Mouse (Mus musculus) kidney, postnatal 36 days (tissue): ENCODE results near the gene Rfx2.

Source experiments
- DNase-seq, 2 experiments: peaks; one replicate each; pipeline ENCODE4 v3.0.0; 2021 to 2022; ENCODE audit warnings: mixed read lengths in 2 of 2

The Rfx2 gene

GRCm38 (mm10) chr17:56740788-56741160 lies 90.0 kb downstream of the Rfx2 start:
- no peak for DNase-seq

GRCm38 (mm10) chr17:56740118-56740787 lies 90.6 kb downstream of the Rfx2 start:
- no peak for DNase-seq

GRCm38 (mm10) chr17:56738221-56738620 lies 92.6 kb downstream of the Rfx2 start:
- DNase-seq: no peak

- DNase-seq: no peak
Measured at GRCm38 (mm10) chr17:56736534-56736933, 94.3 kb downstream of the Rfx2 start.

GRCm38 (mm10) chr17:56729656-56730055 lies 101.2 kb downstream of the Rfx2 start:
- no peak for DNase-seq

GRCm38 (mm10) chr17:56729151-56729550 lies 101.7 kb downstream of the Rfx2 start:
- peak; percentile 32 to 41 for DNase-seq

GRCm38 (mm10) chr17:56728117-56728516 lies 102.7 kb downstream of the Rfx2 start:
- DNase-seq: peak; percentile 32 to 50

- DNase-seq: peak; percentile 8 to 55
Measured at GRCm38 (mm10) chr17:56727659-56728058, 103.2 kb downstream of the Rfx2 start.

GRCm38 (mm10) chr17:56727029-56727649 lies 103.7 kb downstream of the Rfx2 start:
- DNase-seq: no peak
